Mouse (Mus musculus) forebrain, embryonic 10.5 days (tissue): ENCODE results near the gene Fank1. TPM values are rescaled to one million over a fixed set of nuclear protein-coding genes. Genes with fewer than 3 reads are reported as not detected.
"Not testable (repeated sequence)": the region's sequence is repeated elsewhere in the genome, so short reads cannot be mapped to it uniquely, and the experiment has no call there.

Source experiments
- DNase-seq: peaks from one replicate; pipeline ENCODE4 v3.0.0-alpha.2; 2017; ENCODE audit warnings: low spot score; ENCODE audit errors: extremely low spot score
- H3K27ac ChIP-seq: fragments of 300-500 bp; sonication (generic); 2 replicates; pipeline ENCODE4 v1.5.1; 2016; ENCODE audit warnings: mild to moderate bottlenecking
- H3K27me3 ChIP-seq: fragments of 300-500 bp; sonication (generic); 2 replicates; pipeline ENCODE4 v1.6.1; 2016; ENCODE audit warnings: mild to moderate bottlenecking; ENCODE audit not compliant: poor library complexity, severe bottlenecking
- H3K36me3 ChIP-seq: fragments of 300-500 bp; sonication (generic); replicated peaks from 2 replicates; pipeline ENCODE4 v1.6.1; 2016; ENCODE audit warnings: mild to moderate bottlenecking, moderate library complexity
- H3K4me1 ChIP-seq: fragments of 300-500 bp; sonication (generic); 2 replicates; pipeline ENCODE4 v1.6.1; 2016
- H3K4me3 ChIP-seq: fragments of 300-500 bp; sonication (generic); 2 replicates; pipeline ENCODE4 v1.5.1; 2016; ENCODE audit warnings: mild to moderate bottlenecking, moderate library complexity
- H3K9me3 ChIP-seq: fragments of 300-500 bp; sonication (generic); 2 replicates; pipeline ENCODE4 v1.6.1; 2016; ENCODE audit warnings: mild to moderate bottlenecking, moderate library complexity
- WGBS: fragments of 180-500 bp; shearing (Covaris S2); methylation state at CpG from one replicate; pipeline ENCODE4 v1.1.7; 2016; 5-methylcytosine and 5-hydroxymethylcytosine counted together
- polyA plus RNA-seq: library from polyadenylated mRNA; unstranded; fragments of >200 nt; fragmentation: Nextera tagmentation; extraction: Ambion mirVana; gene quantifications from 2 replicates; pipeline ENCODE4 v1.2.1, GENCODE M21; 2016

Fank1 gene
- polyA plus RNA-seq, 1 experiment from 2014 or later, result 1.0 TPM

- Histone ChIP-seq H3K4me3 (no peak overlapping the region), H3K27me3 (no peaks in the 10 kb centered on the region), H3K4me1 (no peaks in the 10 kb centered on the region), H3K36me3 (no peaks in the 10 kb centered on the region), H3K9me3 (no peaks in the 10 kb centered on the region), H3K27ac (no peak overlapping the region)
- no peak for DNase-seq
- 91% methylated on average over 3 of the region's 3 CpGs for WGBS
Measured at GRCm38 (mm10) chr7:133858506-133858905, 81.8 kb downstream of the Fank1 start.

- no peaks in the 10 kb centered on the region for H3K9me3 ChIP-seq
- no peak for DNase-seq
- H3K4me1 ChIP-seq, result peaks cover 5% of the 10 kb centered on the region; the same call in 1 of the 2 replicates
- H3K27ac ChIP-seq, result no peak overlapping the region
- no peak overlapping the region for H3K4me3 ChIP-seq
- 91% methylated on average over 4 of the region's 4 CpGs for WGBS
- no peaks in the 10 kb centered on the region for H3K36me3 ChIP-seq
- no peaks in the 10 kb centered on the region for H3K27me3 ChIP-seq
Measured at GRCm38 (mm10) chr7:133859548-133859947, 82.9 kb downstream of the Fank1 start.

- no peaks in the 10 kb centered on the region for H3K27me3 ChIP-seq
- peaks cover 5% of the 10 kb centered on the region; the same call in 1 of the 2 replicates for H3K4me1 ChIP-seq
- H3K27ac ChIP-seq, result no peak overlapping the region
- H3K36me3 ChIP-seq, result no peaks in the 10 kb centered on the region
- H3K9me3 ChIP-seq, result no peaks in the 10 kb centered on the region
- WGBS, result 92% methylated on average over 6 of the region's 6 CpGs
- no peak for DNase-seq
- no peak overlapping the region for H3K4me3 ChIP-seq
Measured at GRCm38 (mm10) chr7:133862233-133862632, 85.6 kb downstream of the Fank1 start.

- peaks cover 5% of the 10 kb centered on the region; the same call in 1 of the 2 replicates for H3K4me1 ChIP-seq
- no peaks in the 10 kb centered on the region for H3K36me3 ChIP-seq
- H3K4me3 ChIP-seq, result no peak overlapping the region
- no peak overlapping the region for H3K27ac ChIP-seq
- no peaks in the 10 kb centered on the region for H3K9me3 ChIP-seq
- H3K27me3 ChIP-seq, result no peaks in the 10 kb centered on the region
- 89% methylated on average over 5 of the region's 5 CpGs for WGBS
- no peak for DNase-seq
Measured at GRCm38 (mm10) chr7:133862723-133863122, 86.1 kb downstream of the Fank1 start.

- Histone ChIP-seq H3K4me1 (peaks cover 5% of the 10 kb centered on the region; the same call in 1 of the 2 replicates), H3K27me3 (no peaks in the 10 kb centered on the region), H3K4me3 (no peak overlapping the region), H3K27ac (no peak overlapping the region), H3K36me3 (no peaks in the 10 kb centered on the region), H3K9me3 (no peaks in the 10 kb centered on the region)
- no peak for DNase-seq
- 80% methylated on average over 3 of the region's 3 CpGs for WGBS
Measured at GRCm38 (mm10) chr7:133863151-133863550, 86.5 kb downstream of the Fank1 start.

GRCm38 (mm10) chr7:133863684-133864083 is 87.0 kb downstream of the Fank1 start:
- 85% methylated on average over 4 of the region's 4 CpGs for WGBS

GRCm38 (mm10) chr7:133870265-133870664 is 93.6 kb downstream of the Fank1 start:
- Histone ChIP-seq H3K4me3 (no peak overlapping the region), H3K4me1 (no peaks in the 10 kb centered on the region), H3K36me3 (no peaks in the 10 kb centered on the region), H3K27me3 (no peaks in the 10 kb centered on the region), H3K27ac (no peak overlapping the region), H3K9me3 (no peaks in the 10 kb centered on the region)
- no peak for DNase-seq
- WGBS, result 86% methylated on average over 4 of the region's 4 CpGs

More at GRCm38 (mm10) chr7:133863684-133864083, 87.0 kb downstream of the Fank1 start:
- peaks cover 5% of the 10 kb centered on the region; the same call in 1 of the 2 replicates for H3K4me1 ChIP-seq
- H3K4me3 ChIP-seq, result no peak overlapping the region
- H3K36me3 ChIP-seq, result no peaks in the 10 kb centered on the region
- no peaks in the 10 kb centered on the region for H3K9me3 ChIP-seq
- no peak for DNase-seq
- H3K27ac ChIP-seq, result no peak overlapping the region
- H3K27me3 ChIP-seq, result no peaks in the 10 kb centered on the region

- Histone ChIP-seq H3K4me3 (no peak overlapping the region), H3K4me1 (no peaks in the 10 kb centered on the region), H3K36me3 (no peaks in the 10 kb centered on the region), H3K9me3 (no peaks in the 10 kb centered on the region), H3K27me3 (no peaks in the 10 kb centered on the region), H3K27ac (no peak overlapping the region)
- no peak for DNase-seq
- 84% methylated on average over 5 of the region's 5 CpGs for WGBS
Measured at GRCm38 (mm10) chr7:133872701-133873100, 96.0 kb downstream of the Fank1 start.

- Histone ChIP-seq H3K4me3 (no peak overlapping the region), H3K27me3 (no peaks in the 10 kb centered on the region), H3K27ac (no peak overlapping the region), H3K9me3 (peaks cover 2% of the 10 kb centered on the region; the same call in 1 of the 2 replicates), H3K36me3 (no peaks in the 10 kb centered on the region), H3K4me1 (no peaks in the 10 kb centered on the region)
- 91% methylated on average over 3 of the region's 3 CpGs for WGBS
- DNase-seq, result no peak
Measured at GRCm38 (mm10) chr7:133876139-133876538, 99.5 kb downstream of the Fank1 start.

GRCm38 (mm10) chr7:133876646-133877342 is 100.1 kb downstream of the Fank1 start:
- H3K4me3 ChIP-seq, result no peak overlapping the region
- no peaks in the 10 kb centered on the region for H3K27me3 ChIP-seq
- 86% methylated on average over 17 of the region's 17 CpGs for WGBS
- DNase-seq, result no peak
- no peaks in the 10 kb centered on the region for H3K4me1 ChIP-seq
- H3K9me3 ChIP-seq, result peaks cover 2% of the 10 kb centered on the region; the same call in 1 of the 2 replicates
- H3K27ac ChIP-seq, result no peak overlapping the region
- no peaks in the 10 kb centered on the region for H3K36me3 ChIP-seq

- 96% methylated on average over 8 of the region's 8 CpGs for WGBS
- H3K27me3 ChIP-seq, result no peaks in the 10 kb centered on the region
- peaks cover 2% of the 10 kb centered on the region; the same call in 1 of the 2 replicates for H3K9me3 ChIP-seq
- no peaks in the 10 kb centered on the region for H3K4me1 ChIP-seq
- no peak overlapping the region for H3K4me3 ChIP-seq
- no peak for DNase-seq
- no peaks in the 10 kb centered on the region for H3K36me3 ChIP-seq
- no peak overlapping the region for H3K27ac ChIP-seq
Measured at GRCm38 (mm10) chr7:133879761-133880160, 103.1 kb downstream of the Fank1 start.

GRCm38 (mm10) chr7:133884759-133885431 is 108.2 kb downstream of the Fank1 start:
- not testable (repeated sequence) for H3K4me1 ChIP-seq, H3K27ac ChIP-seq, H3K4me3 ChIP-seq, H3K9me3 ChIP-seq, DNase-seq, H3K27me3 ChIP-seq, H3K36me3 ChIP-seq
- WGBS, result 84% methylated on average over 5 of the region's 9 CpGs
